Mouse (Mus musculus): ENCODE measurements at regions not wholly inside any gene's neighbourhood (a gene's known extent, or its start where the extent isn't known, plus 50 kb on each side); places are given as distances from the start of the nearest gene placed in this dataset.

- H3K4me3 ChIP-seq (ENCODE audit: low read depth, low read length), result no peak overlapping the region
- no peak overlapping the region for H3K4me2 ChIP-seq (ENCODE audit: low read depth)
- DNase-seq (ENCODE audit: low spot score) (no peak), ATAC-seq (ENCODE audit: insufficient read depth, low FRiP score, low TSS enrichment) (no peak)
- no peak overlapping the region for H3K9ac ChIP-seq (ENCODE audit: low read length)
- no peaks in the 10 kb centered on the region for H3K27me3 ChIP-seq (ENCODE audit: control insufficient read depth, insufficient read depth, low read length)
- no peaks in the 10 kb centered on the region for H3K4me1 ChIP-seq (ENCODE audit: control insufficient read depth, insufficient read depth, low read length)
- no peak overlapping the region for H3K27ac ChIP-seq (ENCODE audit: low read depth, low read length)
- no peaks in the 10 kb centered on the region for H3K36me3 ChIP-seq (ENCODE audit: control insufficient read depth, insufficient read depth, low read length)
- 94% methylated on average over 1 of the region's 1 CpGs for WGBS
- no peaks in the 10 kb centered on the region for H3K9me3 ChIP-seq (ENCODE audit: control insufficient read depth, low read length)
Observed at GRCm38 (mm10) chr14:76324246-76324645, 90.5 kb upstream of the Tsc22d1 start.

GRCm38 (mm10) chr14:76329983-76330382, 84.8 kb upstream of the Tsc22d1 start:
- Histone ChIP-seq H3K9ac (ENCODE audit: low read length) (no peak overlapping the region), H3K4me3 (ENCODE audit: low read depth, low read length) (no peak overlapping the region), H3K4me1 (ENCODE audit: control insufficient read depth, insufficient read depth, low read length) (no peaks in the 10 kb centered on the region), H3K27me3 (ENCODE audit: control insufficient read depth, insufficient read depth, low read length) (no peaks in the 10 kb centered on the region), H3K36me3 (ENCODE audit: control insufficient read depth, insufficient read depth, low read length) (no peaks in the 10 kb centered on the region), H3K4me2 (ENCODE audit: low read depth) (no peak overlapping the region), H3K9me3 (ENCODE audit: control insufficient read depth, low read length) (no peaks in the 10 kb centered on the region), H3K27ac (ENCODE audit: low read depth, low read length) (no peak overlapping the region)
- WGBS, result 86% methylated on average over 5 of the region's 5 CpGs
- ATAC-seq (ENCODE audit: insufficient read depth, low FRiP score, low TSS enrichment) (no peak), DNase-seq (ENCODE audit: low spot score) (no peak)

GRCm38 (mm10) chr14:76331497-76332335, 83.0 kb upstream of the Tsc22d1 start:
- H3K4me2 ChIP-seq (ENCODE audit: low read depth), result no peak overlapping the region
- no peaks in the 10 kb centered on the region for H3K4me1 ChIP-seq (ENCODE audit: control insufficient read depth, insufficient read depth, low read length)
- peak overlapping the region; percentile 51; the same call in 1 of the 2 replicates for H3K27ac ChIP-seq (ENCODE audit: low read depth, low read length)
- H3K36me3 ChIP-seq (ENCODE audit: control insufficient read depth, insufficient read depth, low read length), result no peaks in the 10 kb centered on the region
- no peak overlapping the region for H3K4me3 ChIP-seq (ENCODE audit: low read depth, low read length)
- peak; percentile 93 for ATAC-seq (ENCODE audit: insufficient read depth, low FRiP score, low TSS enrichment)
- DNase-seq (ENCODE audit: low spot score), result peak; percentile 70
- 42% methylated on average over 11 of the region's 11 CpGs for WGBS
- H3K9me3 ChIP-seq (ENCODE audit: control insufficient read depth, low read length), result no peaks in the 10 kb centered on the region
- no peak overlapping the region for H3K9ac ChIP-seq (ENCODE audit: low read length)
- no peaks in the 10 kb centered on the region for H3K27me3 ChIP-seq (ENCODE audit: control insufficient read depth, insufficient read depth, low read length)

GRCm38 (mm10) chr14:76332336-76332703, 82.4 kb upstream of the Tsc22d1 start:
- peak; percentile 38; the same call in 1 of the 2 replicates for ATAC-seq (ENCODE audit: insufficient read depth, low FRiP score, low TSS enrichment)

GRCm38 (mm10) chr14:76340789-76341188, 74.0 kb upstream of the Tsc22d1 start:
- WGBS, result 94% methylated on average over 7 of the region's 7 CpGs
- no peak overlapping the region for H3K27ac ChIP-seq (ENCODE audit: low read depth, low read length)
- H3K9ac ChIP-seq (ENCODE audit: low read length), result no peak overlapping the region
- H3K4me2 ChIP-seq (ENCODE audit: low read depth), result no peak overlapping the region
- H3K4me1 ChIP-seq (ENCODE audit: control insufficient read depth, insufficient read depth, low read length), result no peaks in the 10 kb centered on the region
- ATAC-seq (ENCODE audit: insufficient read depth, low FRiP score, low TSS enrichment), result no peak
- no peaks in the 10 kb centered on the region for H3K27me3 ChIP-seq (ENCODE audit: control insufficient read depth, insufficient read depth, low read length)
- H3K4me3 ChIP-seq (ENCODE audit: low read depth, low read length), result no peak overlapping the region
- no peaks in the 10 kb centered on the region for H3K36me3 ChIP-seq (ENCODE audit: control insufficient read depth, insufficient read depth, low read length)
- no peak for DNase-seq (ENCODE audit: low spot score)
- H3K9me3 ChIP-seq (ENCODE audit: control insufficient read depth, low read length), result no peaks in the 10 kb centered on the region

More at GRCm38 (mm10) chr14:76332336-76332703, 82.4 kb upstream of the Tsc22d1 start:
- Histone ChIP-seq H3K9me3 (ENCODE audit: control insufficient read depth, low read length) (no peaks in the 10 kb centered on the region), H3K4me2 (ENCODE audit: low read depth) (no peak overlapping the region), H3K27me3 (ENCODE audit: control insufficient read depth, insufficient read depth, low read length) (no peaks in the 10 kb centered on the region), H3K9ac (ENCODE audit: low read length) (no peak overlapping the region), H3K27ac (ENCODE audit: low read depth, low read length) (no peak overlapping the region), H3K4me1 (ENCODE audit: control insufficient read depth, insufficient read depth, low read length) (no peaks in the 10 kb centered on the region), H3K36me3 (ENCODE audit: control insufficient read depth, insufficient read depth, low read length) (no peaks in the 10 kb centered on the region), H3K4me3 (ENCODE audit: low read depth, low read length) (no peak overlapping the region)
- WGBS, result 56% methylated on average over 10 of the region's 10 CpGs
- DNase-seq (ENCODE audit: low spot score), result peak; percentile 25

- ATAC-seq (ENCODE audit: insufficient read depth, low FRiP score, low TSS enrichment) (no peak), DNase-seq (ENCODE audit: low spot score) (no peak)
- H3K4me3 ChIP-seq (ENCODE audit: low read depth, low read length), result no peak overlapping the region
- no peaks in the 10 kb centered on the region for H3K4me1 ChIP-seq (ENCODE audit: control insufficient read depth, insufficient read depth, low read length)
- no peak overlapping the region for H3K4me2 ChIP-seq (ENCODE audit: low read depth)
- no peaks in the 10 kb centered on the region for H3K36me3 ChIP-seq (ENCODE audit: control insufficient read depth, insufficient read depth, low read length)
- H3K27me3 ChIP-seq (ENCODE audit: control insufficient read depth, insufficient read depth, low read length), result no peaks in the 10 kb centered on the region
- H3K27ac ChIP-seq (ENCODE audit: low read depth, low read length), result no peak overlapping the region
- 85% methylated on average over 10 of the region's 10 CpGs for WGBS
- H3K9me3 ChIP-seq (ENCODE audit: control insufficient read depth, low read length), result no peaks in the 10 kb centered on the region
- H3K9ac ChIP-seq (ENCODE audit: low read length), result no peak overlapping the region
Observed at GRCm38 (mm10) chr14:76341226-76341625, 73.5 kb upstream of the Tsc22d1 start.

GRCm38 (mm10) chr14:76351856-76352255, 62.9 kb upstream of the Tsc22d1 start:
- WGBS, result 69% methylated on average over 9 of the region's 9 CpGs
- no peaks in the 10 kb centered on the region for H3K36me3 ChIP-seq (ENCODE audit: control insufficient read depth, insufficient read depth, low read length)
- no peak overlapping the region for H3K4me3 ChIP-seq (ENCODE audit: low read depth, low read length)
- ATAC-seq (ENCODE audit: insufficient read depth, low FRiP score, low TSS enrichment) (no peak), DNase-seq (ENCODE audit: low spot score) (no peak)
- no peaks in the 10 kb centered on the region for H3K9me3 ChIP-seq (ENCODE audit: control insufficient read depth, low read length)
- no peak overlapping the region for H3K4me2 ChIP-seq (ENCODE audit: low read depth)
- no peaks in the 10 kb centered on the region for H3K4me1 ChIP-seq (ENCODE audit: control insufficient read depth, insufficient read depth, low read length)
- H3K27me3 ChIP-seq (ENCODE audit: control insufficient read depth, insufficient read depth, low read length), result no peaks in the 10 kb centered on the region
- H3K9ac ChIP-seq (ENCODE audit: low read length), result no peak overlapping the region
- no peak overlapping the region for H3K27ac ChIP-seq (ENCODE audit: low read depth, low read length)

GRCm38 (mm10) chr14:76356161-76356560, 58.6 kb upstream of the Tsc22d1 start:
- no peak overlapping the region for H3K4me2 ChIP-seq (ENCODE audit: low read depth)
- no peak overlapping the region for H3K27ac ChIP-seq (ENCODE audit: low read depth, low read length)
- H3K36me3 ChIP-seq (ENCODE audit: control insufficient read depth, insufficient read depth, low read length), result no peaks in the 10 kb centered on the region
- H3K9me3 ChIP-seq (ENCODE audit: control insufficient read depth, low read length), result no peaks in the 10 kb centered on the region
- no peak for DNase-seq (ENCODE audit: low spot score)
- ATAC-seq (ENCODE audit: insufficient read depth, low FRiP score, low TSS enrichment), result no peak
- 43% methylated on average over 2 of the region's 2 CpGs for WGBS
- no peak overlapping the region for H3K9ac ChIP-seq (ENCODE audit: low read length)
- no peak overlapping the region for H3K4me3 ChIP-seq (ENCODE audit: low read depth, low read length)
- H3K4me1 ChIP-seq (ENCODE audit: control insufficient read depth, insufficient read depth, low read length), result no peaks in the 10 kb centered on the region
- H3K27me3 ChIP-seq (ENCODE audit: control insufficient read depth, insufficient read depth, low read length), result no peaks in the 10 kb centered on the region

- no peaks in the 10 kb centered on the region for H3K9me3 ChIP-seq (ENCODE audit: control insufficient read depth, low read length)
- DNase-seq (ENCODE audit: low spot score) (no peak), ATAC-seq (ENCODE audit: insufficient read depth, low FRiP score, low TSS enrichment) (no peak)
- no peaks in the 10 kb centered on the region for H3K4me1 ChIP-seq (ENCODE audit: control insufficient read depth, insufficient read depth, low read length)
- no peak overlapping the region for H3K4me2 ChIP-seq (ENCODE audit: low read depth)
- 89% methylated on average over 11 of the region's 11 CpGs for WGBS
- no peak overlapping the region for H3K27ac ChIP-seq (ENCODE audit: low read depth, low read length)
- H3K9ac ChIP-seq (ENCODE audit: low read length), result no peak overlapping the region
- no peaks in the 10 kb centered on the region for H3K36me3 ChIP-seq (ENCODE audit: control insufficient read depth, insufficient read depth, low read length)
- H3K4me3 ChIP-seq (ENCODE audit: low read depth, low read length), result no peak overlapping the region
- H3K27me3 ChIP-seq (ENCODE audit: control insufficient read depth, insufficient read depth, low read length), result no peaks in the 10 kb centered on the region
Observed at GRCm38 (mm10) chr14:76359837-76360410, 54.8 kb upstream of the Tsc22d1 start.
